Mouse (Mus musculus) embryonic fibroblast, embryonic 13.5 days (primary cell): ENCODE measurements around the gene Dcpp3. TPM values are rescaled to one million over a fixed set of nuclear protein-coding genes. Genes with fewer than 3 reads are reported as not detected.
"Not testable (repeated sequence)": the region's sequence is repeated elsewhere in the genome, so short reads cannot be mapped to it uniquely, and the experiment has no call there.

Experiments
- H3K27ac ChIP-seq: 2 replicates; pipeline ENCODE4 v1.5.1; 2012; ENCODE audit warnings: low read length, control low read depth, inconsistent platforms; ENCODE audit not compliant: insufficient read depth
- H3K4me1 ChIP-seq: 2 replicates; pipeline ENCODE4 v1.6.1; 2011; ENCODE audit warnings: low read length; ENCODE audit not compliant: control insufficient read depth, insufficient read depth
- H3K4me3 ChIP-seq: 2 replicates; pipeline ENCODE4 v1.5.1; 2011; ENCODE audit warnings: mild to moderate bottlenecking, control low read depth, low read length; ENCODE audit not compliant: insufficient read depth
- CTCF ChIP-seq: IDR thresholded peaks from 2 replicates; pipeline ENCODE4 v1.5.1; 2011; ENCODE audit warnings: mild to moderate bottlenecking, control low read depth, low read length, moderate library complexity, borderline replicate concordance; ENCODE audit not compliant: insufficient read depth
- POLR2A ChIP-seq: IDR thresholded peaks from 2 replicates; pipeline ENCODE4 v1.6.1; 2011; ENCODE audit warnings: low read depth, mild to moderate bottlenecking, control low read depth, low read length, moderate library complexity
- polyA plus RNA-seq: library from polyadenylated mRNA; stranded (reverse); fragments of >200 nt; gene quantifications from 2 replicates; pipeline ENCODE4 v1.2.4, GENCODE M21; 2011; ENCODE audit warnings: low read depth; ENCODE audit not compliant: missing spikeins, insufficient read length

Dcpp3 gene
- not detected in 2 replicates for polyA plus RNA-seq

DNA sequence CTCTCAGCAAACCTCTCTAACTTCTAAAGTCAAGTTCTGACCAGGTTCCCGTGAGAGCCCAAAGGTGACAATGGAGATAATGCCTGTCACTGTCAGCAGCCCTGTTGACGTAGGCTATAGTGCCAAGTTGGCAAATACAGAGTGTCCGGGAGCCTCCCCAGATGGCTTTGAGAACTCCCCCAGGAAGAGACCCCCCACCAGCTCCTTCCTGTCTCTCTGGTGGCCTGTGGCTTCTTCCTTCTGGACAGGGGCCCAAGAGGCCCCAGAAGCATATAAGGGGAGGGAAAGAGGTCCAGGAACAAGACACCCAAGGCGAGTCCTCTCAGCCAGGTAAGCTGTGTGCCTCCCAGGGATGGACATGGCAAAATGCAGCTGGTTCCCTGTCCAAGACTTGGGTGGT lies at the start of gene Dcpp3:
Gene Dcpp3 (plus strand): TSS at position 301 of the 400 bp plus-strand sequence.
- not testable (repeated sequence) for H3K4me1 ChIP-seq, H3K27ac ChIP-seq, H3K4me3 ChIP-seq

DNA sequence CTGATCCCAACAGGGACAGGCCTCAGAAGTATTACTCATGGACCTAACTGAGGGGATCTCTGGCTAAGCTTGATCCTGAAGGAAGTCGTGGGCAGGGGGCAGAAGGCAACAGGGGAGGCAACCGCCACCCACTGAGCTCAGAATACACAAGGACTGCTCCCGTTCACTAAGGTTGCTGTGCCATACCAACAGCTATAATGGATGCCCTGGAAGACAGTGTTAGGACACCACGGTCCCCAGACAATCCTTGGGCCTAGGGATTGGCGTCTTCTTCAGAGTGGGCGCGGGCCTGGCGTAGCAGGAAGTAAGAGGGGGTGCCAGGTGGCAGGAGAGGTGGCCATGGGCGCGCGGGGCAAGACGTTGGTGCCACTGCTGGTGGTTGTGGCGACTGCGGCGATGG lies 49.5 kb upstream of the Dcpp3 start, which contains the start of gene Prss21:
Gene Prss21 (plus strand): TSS at position 301 of the 400 bp plus-strand sequence.
- TF ChIP-seq POLR2A (no peak), CTCF (no peak)
- Histone ChIP-seq H3K27ac (no peak within 1 kb of the TSS), H3K4me3 (no peak within 1 kb of the TSS)

GRCm38 (mm10) chr17:23868513-23868912 lies 48.7 kb upstream of the Dcpp3 start:
- no peak overlapping the region for H3K27ac ChIP-seq
- TF ChIP-seq POLR2A (no peak), CTCF (no peak)

More for the DNA sequence above, 49.5 kb upstream of the Dcpp3 start, which contains the start of gene Prss21:
- no peaks in the 10 kb centered on the region for H3K4me1 ChIP-seq

GRCm38 (mm10) chr17:23873884-23874856 lies 43.1 kb upstream of the Dcpp3 start:
- Histone ChIP-seq H3K27ac (no peak overlapping the region), H3K4me1 (no peaks in the 10 kb centered on the region), H3K4me3 (no peak overlapping the region)
- TF ChIP-seq CTCF (peak; percentile 42; the same call in 1 of the 2 replicates), POLR2A (no peak)

More at GRCm38 (mm10) chr17:23868513-23868912, 48.7 kb upstream of the Dcpp3 start:
- no peak overlapping the region for H3K4me3 ChIP-seq
- no peaks in the 10 kb centered on the region for H3K4me1 ChIP-seq

- no peaks in the 10 kb centered on the region for H3K4me1 ChIP-seq
- H3K4me3 ChIP-seq: no peak overlapping the region
- TF ChIP-seq POLR2A (no peak), CTCF (no peak)
- no peak overlapping the region for H3K27ac ChIP-seq
These were observed 40.5 kb upstream of the Dcpp3 start for GRCm38 (mm10) chr17:23876741-23877140.

- no peak overlapping the region for H3K4me3 ChIP-seq
- H3K27ac ChIP-seq: no peak overlapping the region
- no peak for TF ChIP-seq POLR2A
- TF ChIP-seq CTCF: no peak
- no peaks in the 10 kb centered on the region for H3K4me1 ChIP-seq
These were observed 40.1 kb upstream of the Dcpp3 start for GRCm38 (mm10) chr17:23877166-23877565.

GRCm38 (mm10) chr17:23880576-23880975 lies 36.7 kb upstream of the Dcpp3 start, which contains the start of the genes Dcpp1 and Dcpp2:
Dcpp1 (plus strand) TSS chr17:23880876.
Dcpp2 (plus strand) TSS chr17:23880880.
- H3K27ac ChIP-seq, H3K4me3 ChIP-seq, H3K4me1 ChIP-seq: not testable (repeated sequence)

DNA sequence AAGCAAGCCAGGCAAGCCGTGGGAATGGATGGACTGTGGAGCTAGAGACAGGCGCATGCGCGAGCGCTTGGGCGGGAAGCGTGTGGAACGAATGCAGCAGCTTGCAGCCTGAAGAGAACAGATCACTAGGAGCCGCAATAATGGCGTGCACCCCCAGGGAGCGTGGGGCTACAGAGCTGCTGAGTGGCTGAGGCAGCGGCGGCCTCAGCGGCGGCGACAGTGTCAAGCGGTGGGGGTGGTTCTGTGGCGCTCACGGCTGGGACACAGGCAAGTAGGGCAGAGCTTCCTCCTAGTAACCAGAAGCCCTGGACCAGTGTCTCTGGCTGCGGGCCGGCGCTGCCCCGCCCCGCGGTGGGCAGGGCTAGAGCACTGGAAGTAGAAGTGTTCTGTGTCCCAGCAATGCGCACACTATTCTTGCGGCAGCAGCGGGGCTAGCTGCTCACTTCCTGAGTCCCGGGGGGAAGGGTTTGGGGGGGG lies 7.3 kb downstream of the Dcpp3 start:
- Histone ChIP-seq H3K4me3 (peak overlapping the region; percentile 61), H3K27ac (peak overlapping the region; percentile 7; the same call in 1 of the 2 replicates), H3K4me1 (peaks cover 4% of the 10 kb centered on the region; the same call in 1 of the 2 replicates)
- TF ChIP-seq POLR2A: peak; percentile 78
- no peak for TF ChIP-seq CTCF

- H3K4me3 ChIP-seq: peak overlapping the region; percentile 61
- H3K27ac ChIP-seq: peak overlapping the region; percentile 56
- TF ChIP-seq CTCF (no peak), POLR2A (peak; percentile 65)
- peaks cover 4% of the 10 kb centered on the region; the same call in 1 of the 2 replicates for H3K4me1 ChIP-seq
These were observed 7.8 kb downstream of the Dcpp3 start for GRCm38 (mm10) chr17:23925090-23925493.

- TF ChIP-seq POLR2A: no peak
- no peak for TF ChIP-seq CTCF
- H3K4me1 ChIP-seq: no peaks in the 10 kb centered on the region
- H3K27ac ChIP-seq: no peak overlapping the region
- no peak overlapping the region for H3K4me3 ChIP-seq
These were observed 13.9 kb downstream of the Dcpp3 start for GRCm38 (mm10) chr17:23931157-23931556.
